Mouse (Mus musculus) lung, embryonic 15.5 days (tissue): ENCODE results near the gene Gpatch8. TPM values are rescaled to one million over a fixed set of nuclear protein-coding genes. Genes with fewer than 3 reads are reported as not detected.

Source experiments
- ATAC-seq: fragments of 200-750 bp; cut with Nextera tagmentation; 2 replicates; pipeline ENCODE4 v1.8.0; 2017; ENCODE audit warnings: moderate number of reproducible peaks, borderline replicate concordance; ENCODE audit not compliant: low FRiP score, low TSS enrichment; ENCODE audit errors: extremely low read depth
- H3K27ac ChIP-seq: fragments of 300-500 bp; sonication (generic); 2 replicates; pipeline ENCODE4 v1.5.1; 2015; ENCODE audit warnings: moderate library complexity, mild to moderate bottlenecking, inconsistent platforms
- H3K27me3 ChIP-seq: fragments of 300-500 bp; sonication (generic); 2 replicates; pipeline ENCODE4 v1.6.1; 2015; ENCODE audit warnings: inconsistent platforms
- H3K36me3 ChIP-seq: fragments of 300-500 bp; sonication (generic); 2 replicates; pipeline ENCODE4 v1.6.1; 2015; ENCODE audit warnings: inconsistent platforms
- H3K4me1 ChIP-seq: fragments of 300-500 bp; sonication (generic); 2 replicates; pipeline ENCODE4 v1.6.1; 2015; ENCODE audit warnings: inconsistent platforms
- H3K4me2 ChIP-seq: fragments of 300-500 bp; sonication (generic); 2 replicates; pipeline ENCODE4 v1.6.1; 2015; ENCODE audit warnings: inconsistent platforms, mild to moderate bottlenecking, moderate library complexity
- H3K4me3 ChIP-seq: fragments of 300-500 bp; sonication (generic); 2 replicates; pipeline ENCODE4 v1.5.1; 2015; ENCODE audit warnings: mild to moderate bottlenecking, inconsistent platforms
- H3K9ac ChIP-seq: fragments of 300-500 bp; sonication (generic); 2 replicates; pipeline ENCODE4 v1.6.1; 2015; ENCODE audit warnings: inconsistent platforms
- H3K9me3 ChIP-seq: fragments of 300-500 bp; sonication (generic); 2 replicates; pipeline ENCODE4 v1.6.1; 2016; ENCODE audit warnings: inconsistent platforms
- WGBS: fragments of 180-500 bp; shearing (Covaris S2); methylation state at CpG from one replicate; pipeline ENCODE4 v1.1.7; 2015; 5-methylcytosine and 5-hydroxymethylcytosine counted together
- polyA plus RNA-seq: library from polyadenylated mRNA; unstranded; fragments of >200 nt; fragmentation: Nextera tagmentation; extraction: Ambion mirVana; gene quantifications from 2 replicates; pipeline ENCODE4 v1.2.1, GENCODE M21; 2015

Gene Gpatch8
- polyA plus RNA-seq, 1 experiment from 2014 or later = 49.7 TPM

GRCm38 (mm10) chr11:102493241-102493640 is 63.0 kb downstream of the Gpatch8 start:
- H3K27ac ChIP-seq = no peak overlapping the region

GRCm38 (mm10) chr11:102487901-102488300 is 68.3 kb downstream of the Gpatch8 start:
- Histone ChIP-seq H3K27me3 (no peaks in the 10 kb centered on the region), H3K4me2 (no peak overlapping the region), H3K9ac (no peak overlapping the region), H3K27ac (no peak overlapping the region), H3K36me3 (peaks cover 34% of the 10 kb centered on the region), H3K4me3 (no peak overlapping the region), H3K4me1 (no peaks in the 10 kb centered on the region), H3K9me3 (no peaks in the 10 kb centered on the region)
- ATAC-seq = no peak
- WGBS = 79% methylated on average over 2 of the region's 2 CpGs

More at GRCm38 (mm10) chr11:102493241-102493640, 63.0 kb downstream of the Gpatch8 start:
- Histone ChIP-seq H3K27me3 (no peaks in the 10 kb centered on the region), H3K9ac (no peak overlapping the region), H3K4me3 (no peak overlapping the region), H3K4me2 (no peak overlapping the region), H3K4me1 (no peaks in the 10 kb centered on the region), H3K36me3 (peaks cover 27% of the 10 kb centered on the region), H3K9me3 (no peaks in the 10 kb centered on the region)
- WGBS = 85% methylated on average over 2 of the region's 2 CpGs
- ATAC-seq = no peak

GRCm38 (mm10) chr11:102486733-102487386 is 69.3 kb downstream of the Gpatch8 start:
- H3K36me3 ChIP-seq = peaks cover 35% of the 10 kb centered on the region
- H3K27ac ChIP-seq = no peak overlapping the region
- H3K9ac ChIP-seq = no peak overlapping the region
- H3K27me3 ChIP-seq = no peaks in the 10 kb centered on the region
- no peak overlapping the region for H3K4me2 ChIP-seq
- H3K9me3 ChIP-seq = no peaks in the 10 kb centered on the region
- no peak overlapping the region for H3K4me3 ChIP-seq
- WGBS = 65% methylated on average over 11 of the region's 11 CpGs
- ATAC-seq = peak; percentile 74; the same call in 1 of the 2 replicates
- no peaks in the 10 kb centered on the region for H3K4me1 ChIP-seq

GRCm38 (mm10) chr11:102481779-102482178 is 74.4 kb downstream of the Gpatch8 start:
- Histone ChIP-seq H3K36me3 (peaks cover 76% of the 10 kb centered on the region), H3K4me2 (no peak overlapping the region), H3K9ac (no peak overlapping the region), H3K4me1 (no peaks in the 10 kb centered on the region), H3K9me3 (no peaks in the 10 kb centered on the region), H3K27me3 (no peaks in the 10 kb centered on the region), H3K27ac (no peak overlapping the region), H3K4me3 (no peak overlapping the region)
- 91% methylated on average over 10 of the region's 10 CpGs for WGBS
- ATAC-seq = no peak

GRCm38 (mm10) chr11:102480897-102481296 is 75.3 kb downstream of the Gpatch8 start:
- H3K27me3 ChIP-seq = no peaks in the 10 kb centered on the region
- H3K9ac ChIP-seq = no peak overlapping the region
- H3K27ac ChIP-seq = no peak overlapping the region
- no peak overlapping the region for H3K4me3 ChIP-seq
- peaks cover 68% of the 10 kb centered on the region for H3K36me3 ChIP-seq
- no peaks in the 10 kb centered on the region for H3K9me3 ChIP-seq
- 90% methylated on average over 4 of the region's 4 CpGs for WGBS
- ATAC-seq = no peak
- no peak overlapping the region for H3K4me2 ChIP-seq
- no peaks in the 10 kb centered on the region for H3K4me1 ChIP-seq

GRCm38 (mm10) chr11:102480111-102480510 is 76.1 kb downstream of the Gpatch8 start:
- 94% methylated on average over 15 of the region's 15 CpGs for WGBS
- Histone ChIP-seq H3K4me2 (no peak overlapping the region), H3K36me3 (peaks cover 62% of the 10 kb centered on the region), H3K27me3 (no peaks in the 10 kb centered on the region), H3K27ac (no peak overlapping the region), H3K4me3 (no peak overlapping the region), H3K9me3 (no peaks in the 10 kb centered on the region), H3K9ac (no peak overlapping the region), H3K4me1 (no peaks in the 10 kb centered on the region)
- no peak for ATAC-seq

GRCm38 (mm10) chr11:102479581-102479980 is 76.6 kb downstream of the Gpatch8 start:
- Histone ChIP-seq H3K4me2 (no peak overlapping the region), H3K27ac (no peak overlapping the region), H3K9ac (no peak overlapping the region), H3K4me3 (no peak overlapping the region), H3K9me3 (no peaks in the 10 kb centered on the region), H3K36me3 (peaks cover 60% of the 10 kb centered on the region), H3K27me3 (no peaks in the 10 kb centered on the region), H3K4me1 (no peaks in the 10 kb centered on the region)
- 94% methylated on average over 23 of the region's 23 CpGs for WGBS
- ATAC-seq = no peak

GRCm38 (mm10) chr11:102478671-102479070 is 77.5 kb downstream of the Gpatch8 start:
- Histone ChIP-seq H3K9ac (no peak overlapping the region), H3K27ac (no peak overlapping the region), H3K9me3 (no peaks in the 10 kb centered on the region), H3K27me3 (no peaks in the 10 kb centered on the region), H3K4me2 (no peak overlapping the region), H3K4me3 (no peak overlapping the region), H3K4me1 (no peaks in the 10 kb centered on the region), H3K36me3 (peaks cover 58% of the 10 kb centered on the region)
- WGBS = 91% methylated on average over 3 of the region's 3 CpGs
- no peak for ATAC-seq

- Histone ChIP-seq H3K4me2 (no peak overlapping the region), H3K4me1 (no peaks in the 10 kb centered on the region), H3K4me3 (no peak overlapping the region), H3K27ac (no peak overlapping the region), H3K36me3 (peaks cover 31% of the 10 kb centered on the region), H3K27me3 (no peaks in the 10 kb centered on the region), H3K9ac (no peak overlapping the region), H3K9me3 (no peaks in the 10 kb centered on the region)
- ATAC-seq = no peak
- WGBS = 90% methylated on average over 3 of the region's 3 CpGs
These were observed 81.2 kb downstream of the Gpatch8 start for GRCm38 (mm10) chr11:102475027-102475426.

GRCm38 (mm10) chr11:102469648-102470357 is 86.4 kb downstream of the Gpatch8 start, which contains the start of gene Itga2b:
Gene Itga2b (minus strand): TSS chr11:102470122.
- Histone ChIP-seq H3K36me3 (0 out of 2 replicates have a peak, but pooled peaks cover under 1% of the 10 kb centered on the region), H3K4me3 (no peak within 1 kb of the TSS), H3K4me2 (no peak within 1 kb of the TSS), H3K27me3 (no peaks in the 10 kb centered on the region), H3K9me3 (no peaks in the 10 kb centered on the region), H3K4me1 (peaks cover 22% of the 10 kb centered on the region), H3K27ac (no peak within 1 kb of the TSS), H3K9ac (no peak within 1 kb of the TSS)
- ATAC-seq = no peak
- WGBS = 46% methylated on average over 11 of the region's 11 CpGs

- ATAC-seq = peak; percentile 97
- Histone ChIP-seq H3K4me1 (peaks cover 22% of the 10 kb centered on the region), H3K4me2 (peak overlapping the region; percentile 93), H3K27me3 (no peaks in the 10 kb centered on the region), H3K27ac (peak overlapping the region; percentile 76), H3K4me3 (peak overlapping the region; percentile 43), H3K9ac (peak overlapping the region; percentile 47), H3K36me3 (no peaks in the 10 kb centered on the region), H3K9me3 (no peaks in the 10 kb centered on the region)
- 1% methylated on average over 37 of the region's 37 CpGs for WGBS
These were observed 89.1 kb downstream of the Gpatch8 start for GRCm38 (mm10) chr11:102467041-102467631.
